Mouse (Mus musculus) neutrophil, adult 5-6 weeks (primary cell): Measurements from ENCODE around the gene Iqcd. TPM values are rescaled to one million over a fixed set of nuclear protein-coding genes. Genes with fewer than 3 reads are reported as not detected.
A peak's percentile ranks its signal among the peaks of the same experiment; 100 is the strongest.

ENCODE experiments used
- ATAC-seq: fragments of 151-379, 151-347 bp; 2 replicates; pipeline ENCODE4 v1.8.0; 2017; ENCODE audit warnings: mild to moderate bottlenecking, moderate TSS enrichment; ENCODE audit not compliant: insufficient number of reproducible peaks, poor library complexity, low FRiP score, severe bottlenecking; ENCODE audit errors: extremely low read depth
- total RNA-seq: library from RNA; stranded (forward); fragments of 200-1000 nt; gene quantifications from 2 replicates; pipeline ENCODE4 v1.2.3, GENCODE M21; 2017

Gene Iqcd
- 0.47 TPM in 1 of 2 replicates, not detected in the other for total RNA-seq

GRCm38 (mm10) chr5:120588569-120589094 lies at the start of gene Iqcd, which contains the start of gene Tpcn1:
Iqcd (plus strand) TSS chr5:120589016.
Tpcn1 (minus strand) TSS chr5:120588673.
- ATAC-seq: peak; percentile 90

DNA sequence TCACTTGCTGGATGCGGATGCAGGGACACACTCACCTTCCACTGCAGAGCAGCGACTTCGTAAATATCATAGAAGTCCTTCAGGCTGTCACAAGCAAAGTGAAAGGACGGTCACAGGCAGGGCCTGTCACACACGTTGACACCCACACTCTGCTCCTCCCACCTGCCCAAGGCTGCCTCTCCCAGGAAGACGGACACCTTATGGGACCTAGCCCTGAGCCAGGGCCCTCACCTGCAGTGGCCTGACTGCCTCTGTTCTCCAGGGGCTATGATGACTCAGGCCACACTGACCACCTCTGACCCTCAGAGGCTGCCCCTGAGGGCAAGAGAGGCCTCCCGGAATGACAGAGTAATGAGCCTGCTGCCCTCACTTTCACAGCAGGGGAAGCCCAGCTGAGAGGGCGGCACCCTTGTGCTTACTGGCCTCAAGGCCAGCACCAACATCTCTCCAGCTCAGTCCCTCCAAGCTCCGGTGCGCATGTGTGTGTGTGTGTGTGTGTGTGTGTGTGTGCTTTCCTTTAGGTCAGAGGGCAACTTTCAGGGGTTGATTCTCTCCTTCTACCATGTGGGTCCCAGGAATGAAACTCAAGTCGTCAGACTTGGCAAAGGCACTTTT lies 40.5 kb upstream of the Iqcd start:
- ATAC-seq: no peak

DNA sequence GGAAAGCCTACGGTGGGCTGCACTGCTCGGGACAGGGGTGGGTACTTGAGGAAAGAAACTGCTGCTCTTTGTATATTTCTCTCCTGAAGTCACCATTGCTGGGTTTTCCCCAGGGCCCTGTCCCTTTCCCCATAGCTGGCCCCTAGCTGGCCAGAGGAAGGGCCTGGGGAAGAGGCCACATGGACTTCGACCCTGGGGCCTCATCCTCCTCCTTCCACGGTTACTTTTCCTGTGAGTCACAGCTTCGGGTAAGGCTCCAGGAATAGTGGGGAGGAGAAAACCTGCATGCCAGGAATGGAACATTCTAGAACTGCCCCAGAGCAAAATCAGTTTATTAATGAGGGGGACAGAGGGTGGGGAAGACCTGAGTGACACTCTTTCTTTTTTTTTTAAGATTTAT lies 38.7 kb upstream of the Iqcd start:
- ATAC-seq: no peak

DNA sequence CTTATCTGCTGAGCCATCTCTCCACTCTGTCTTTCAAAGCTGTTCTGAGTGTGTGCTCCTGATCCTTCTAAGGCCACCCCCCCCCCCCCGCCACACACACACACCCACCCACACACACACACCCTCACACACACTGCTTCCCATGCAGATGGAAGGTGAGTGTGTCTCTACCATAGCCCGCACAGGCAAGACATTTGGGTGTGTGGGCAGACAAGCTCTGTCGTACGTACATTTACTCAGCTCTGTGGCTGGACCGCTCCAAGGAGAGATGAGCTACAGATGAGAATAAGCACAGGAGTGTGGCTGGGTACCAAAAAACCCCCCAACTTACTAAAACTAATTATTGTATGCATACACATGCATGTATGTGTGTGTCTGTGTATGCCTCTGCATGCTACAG lies 38.1 kb upstream of the Iqcd start:
- no peak for ATAC-seq

GRCm38 (mm10) chr5:120555871-120556270 lies 32.9 kb upstream of the Iqcd start:
- ATAC-seq: no peak

DNA sequence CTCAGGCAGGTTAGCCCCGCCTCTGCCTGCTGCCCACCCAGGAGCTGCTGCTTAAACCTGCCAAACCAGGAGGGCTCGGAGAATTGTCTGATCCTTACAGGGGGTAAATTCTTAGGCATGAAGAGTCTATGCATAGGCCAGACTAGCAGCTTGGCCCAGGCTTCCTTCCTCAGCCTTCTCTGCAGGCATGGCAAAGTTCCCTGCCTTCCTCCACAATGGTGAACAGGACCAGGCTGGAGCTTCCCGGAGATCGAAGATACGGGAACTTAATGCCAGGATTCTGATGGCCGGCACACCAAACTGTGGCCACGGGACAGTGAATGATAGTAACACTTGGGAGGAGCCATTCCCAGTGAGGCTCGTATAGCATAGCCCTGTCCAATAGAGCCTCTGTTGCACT lies 30.8 kb upstream of the Iqcd start:
- no peak for ATAC-seq

- peak; percentile 62 for ATAC-seq
These were observed 30.1 kb upstream of the Iqcd start for GRCm38 (mm10) chr5:120558762-120559161.

- no peak for ATAC-seq
These were observed 28.6 kb upstream of the Iqcd start for GRCm38 (mm10) chr5:120560129-120560615.

- ATAC-seq: no peak
These were observed 28.1 kb upstream of the Iqcd start for GRCm38 (mm10) chr5:120560616-120561311.

DNA sequence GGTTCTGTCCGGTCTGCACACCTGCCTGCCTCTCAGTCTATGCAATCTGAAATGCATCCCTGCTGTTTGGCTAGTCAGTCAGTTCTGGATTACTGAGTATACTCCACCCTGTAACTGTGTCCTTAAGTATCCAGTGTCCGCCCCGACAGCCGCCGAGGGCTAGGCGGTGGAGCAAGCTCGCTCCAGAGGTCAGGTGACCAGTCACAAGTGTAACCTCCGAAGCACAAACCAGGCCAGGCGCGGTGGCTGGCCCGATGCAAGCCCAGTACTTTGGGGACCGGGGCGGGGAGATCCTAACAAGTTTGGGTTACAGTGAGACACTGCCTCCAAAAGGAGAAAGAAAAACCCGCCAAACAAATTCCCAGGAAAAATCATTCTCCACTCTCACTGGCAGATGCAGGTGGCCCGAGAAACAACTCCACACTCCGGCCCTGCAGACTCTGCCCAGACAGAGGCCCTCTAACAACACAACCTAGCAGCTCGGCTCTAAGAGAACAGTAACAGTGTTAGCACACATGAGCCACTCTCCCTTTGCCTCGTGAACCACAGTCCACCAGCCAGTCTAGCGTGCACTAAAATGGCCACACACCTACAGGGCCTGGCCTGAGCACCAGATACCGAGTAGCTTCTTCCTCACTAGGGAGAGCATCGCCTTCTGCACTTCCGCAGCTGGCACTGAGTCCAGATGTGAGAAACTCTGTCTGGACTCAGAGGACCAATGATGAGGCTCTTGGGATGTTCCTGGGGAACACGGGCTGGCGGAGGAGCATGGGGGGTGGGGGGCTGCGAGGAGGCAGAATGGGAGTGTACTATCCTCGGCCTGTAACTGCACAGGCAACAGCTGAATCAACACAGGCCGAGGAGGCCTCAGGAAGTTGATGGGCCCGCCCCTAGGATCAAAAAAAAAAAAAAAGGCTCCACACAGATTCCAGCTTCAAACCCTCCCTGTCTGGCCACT lies 25.6 kb upstream of the Iqcd start:
- no peak for ATAC-seq

DNA sequence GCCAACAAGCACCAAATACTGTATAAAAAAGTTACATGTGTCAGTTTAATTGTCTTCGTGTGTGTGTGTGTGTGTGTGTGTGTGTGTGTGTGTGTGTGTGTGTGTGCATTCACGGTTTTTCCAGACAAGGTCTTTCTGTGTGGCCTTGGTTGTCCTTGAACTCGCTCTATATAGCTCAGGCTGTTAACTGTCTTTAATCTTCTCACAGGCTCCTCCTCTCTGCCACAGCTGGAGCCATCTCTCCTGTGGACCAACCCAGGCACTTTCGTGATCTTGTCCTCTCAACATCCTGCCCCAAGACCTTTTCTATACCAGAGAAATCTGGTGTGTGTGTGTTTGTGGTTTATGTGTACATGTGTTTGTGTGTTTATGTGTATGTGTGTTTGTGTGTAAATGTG lies 24.9 kb upstream of the Iqcd start:
- ATAC-seq: no peak

- no peak for ATAC-seq
These were observed 23.5 kb upstream of the Iqcd start for GRCm38 (mm10) chr5:120565171-120565905.

DNA sequence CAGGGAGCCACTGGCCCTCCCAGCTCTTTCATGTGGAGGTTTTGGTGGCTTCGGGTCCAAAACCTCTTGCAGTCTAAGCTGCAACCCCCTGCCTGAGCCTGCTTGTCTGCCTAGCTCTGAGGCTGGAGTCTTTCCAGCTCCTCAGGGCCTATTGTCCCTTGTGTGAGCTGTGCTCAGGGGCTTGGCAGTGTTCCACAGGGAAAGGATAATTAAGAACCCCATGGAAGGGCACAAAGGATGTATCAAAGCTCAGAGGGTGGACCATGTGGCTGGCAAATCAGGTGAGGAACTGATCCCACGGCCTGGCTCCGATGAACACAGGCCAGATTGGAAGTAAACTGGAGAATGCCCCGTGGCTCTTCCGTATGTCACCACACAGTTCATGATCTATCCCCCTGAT lies 22.7 kb upstream of the Iqcd start:
- ATAC-seq: no peak

DNA sequence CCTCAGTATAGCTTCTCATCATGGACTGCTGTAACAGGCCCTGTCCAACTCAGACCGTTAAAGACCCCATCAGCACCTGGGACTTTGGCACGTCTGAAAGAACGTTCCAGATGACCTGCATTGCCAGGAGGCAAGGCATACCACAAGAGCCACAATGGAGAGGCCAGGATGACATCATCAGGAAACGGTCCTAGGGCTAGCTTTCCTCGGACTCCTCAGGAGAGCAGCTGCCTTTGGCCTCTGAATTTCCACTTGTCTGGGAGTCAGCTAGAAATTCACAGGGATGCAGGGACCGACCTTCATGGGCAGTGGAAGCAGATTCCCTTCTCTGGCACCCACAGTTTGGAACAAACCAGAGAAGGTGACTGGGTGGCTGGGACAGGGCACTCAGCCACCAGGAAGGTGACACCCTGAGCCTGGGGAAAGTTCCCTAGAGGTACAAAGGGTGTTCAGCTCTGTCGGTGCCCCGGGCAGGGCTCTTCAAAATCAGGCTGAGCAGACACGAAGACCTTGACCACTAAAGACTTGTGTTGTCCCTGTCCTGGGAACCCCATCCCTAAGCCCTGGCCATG lies 22.0 kb upstream of the Iqcd start:
- no peak for ATAC-seq

- no peak for ATAC-seq
These were observed 21.5 kb upstream of the Iqcd start for GRCm38 (mm10) chr5:120567253-120567701.

DNA sequence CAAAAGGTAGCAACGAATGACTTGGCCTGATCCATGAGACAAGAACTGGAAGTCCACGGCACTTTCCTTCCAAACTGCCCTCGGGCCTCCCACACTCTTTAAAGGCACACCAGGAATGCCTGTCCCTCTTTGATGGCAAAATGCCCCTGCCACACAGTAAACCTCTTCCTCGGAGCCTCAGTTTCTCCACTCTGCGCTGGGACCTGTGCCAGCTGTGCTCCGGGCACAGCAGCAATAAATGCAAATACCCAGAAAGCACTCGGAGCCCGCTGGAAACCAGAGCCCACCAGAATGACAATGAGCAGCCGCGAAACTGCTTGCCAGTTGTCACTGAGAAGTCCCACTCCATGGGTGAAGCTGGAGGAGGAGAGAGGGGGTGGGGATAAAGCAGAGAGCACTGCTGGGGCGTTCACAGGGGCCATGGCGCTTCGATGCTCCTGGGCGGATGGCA lies 21.0 kb upstream of the Iqcd start:
- ATAC-seq: no peak

GRCm38 (mm10) chr5:120568336-120568768 lies 20.5 kb upstream of the Iqcd start:
- ATAC-seq: no peak

DNA sequence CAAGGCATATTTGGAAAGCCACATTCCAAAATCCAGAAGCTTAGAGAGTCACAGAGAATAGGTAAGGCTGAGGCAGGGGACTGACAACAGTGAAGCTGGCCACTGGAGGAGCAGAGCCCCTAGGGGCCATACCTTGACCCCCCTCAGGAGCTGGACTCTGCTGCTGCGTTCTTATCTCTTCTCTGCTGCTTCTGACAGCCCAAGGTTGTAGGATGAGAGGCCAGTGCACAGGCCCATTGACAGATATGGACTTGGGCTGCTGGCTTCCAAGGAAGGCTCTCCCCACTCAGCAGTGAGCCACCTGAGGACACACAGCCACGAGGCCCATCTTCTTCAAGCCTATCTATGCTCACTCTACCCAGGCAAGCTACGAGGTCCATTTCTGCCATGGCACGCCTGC lies 19.9 kb upstream of the Iqcd start:
- ATAC-seq: no peak
